Mouse (Mus musculus): ENCODE results near the gene Gzma. TPM values are rescaled to one million over a fixed set of nuclear protein-coding genes. Genes with fewer than 3 reads are reported as not detected.

Gzma gene
- polyA plus RNA-seq, 1 experiment: not detected

- TF ChIP-seq GATA1 (IDR thresholded peaks at IDR 0.05; ENCODE audit: low read length): no peak
These were observed 36.2 kb downstream of the Gzma start for GRCm38 (mm10) chr13:113064542-113064941.

GRCm38 (mm10) chr13:113061746-113062145 lies 39.0 kb downstream of the Gzma start:
- no peak for TF ChIP-seq GATA1 (IDR thresholded peaks at IDR 0.05; ENCODE audit: low read length)

- no peak for TF ChIP-seq GATA1 (IDR thresholded peaks at IDR 0.05; ENCODE audit: low read length)
These were observed 45.0 kb downstream of the Gzma start for GRCm38 (mm10) chr13:113055826-113056225.

GRCm38 (mm10) chr13:113054230-113054629 lies 46.6 kb downstream of the Gzma start:
- TF ChIP-seq GATA1 (IDR thresholded peaks at IDR 0.05; ENCODE audit: low read length): no peak

GRCm38 (mm10) chr13:113047647-113048046 lies 53.1 kb downstream of the Gzma start:
- TF ChIP-seq GATA1 (IDR thresholded peaks at IDR 0.05; ENCODE audit: low read length): no peak

GRCm38 (mm10) chr13:113047018-113047417 lies 53.8 kb downstream of the Gzma start:
- TF ChIP-seq GATA1 (IDR thresholded peaks at IDR 0.05; ENCODE audit: low read length): no peak

GRCm38 (mm10) chr13:113046211-113046883 lies 54.4 kb downstream of the Gzma start, which contains the start of gene Gpx8:
TSS of gene Gpx8 (minus strand) at chr13:113046410.
- TF ChIP-seq GATA1 (IDR thresholded peaks at IDR 0.05; ENCODE audit: low read length): no peak

- no peak for TF ChIP-seq GATA1 (IDR thresholded peaks at IDR 0.05; ENCODE audit: low read length)
These were observed 55.2 kb downstream of the Gzma start for GRCm38 (mm10) chr13:113045458-113046110.

GRCm38 (mm10) chr13:113044876-113045275 lies 55.9 kb downstream of the Gzma start:
- TF ChIP-seq GATA1 (IDR thresholded peaks at IDR 0.05; ENCODE audit: low read length): no peak

Other genes with a start within 250 kb of the Gzma start
- gene Mtrex, start 173.6 kb downstream of the Gzma start, polyA plus RNA-seq (2012): 2.1 and 3.0 TPM in 2 replicates
- 10.2 and 12.6 TPM in 2 replicates for gene Dhx29, start 173.5 kb downstream of the Gzma start, polyA plus RNA-seq (2012)
- gene Ccno, start 113.2 kb downstream of the Gzma start, polyA plus RNA-seq (2012): not detected in 2 replicates
- not detected in 2 replicates for gene Mcidas, start 107.1 kb downstream of the Gzma start, polyA plus RNA-seq (2012)
- gene Cdc20b, start 65.9 kb downstream of the Gzma start, polyA plus RNA-seq (2012): not detected in 2 replicates
- not detected in 2 replicates for gene Gpx8, start 54.6 kb downstream of the Gzma start, polyA plus RNA-seq (2012)
- not detected in 2 replicates for gene Esm1, start 108.7 kb upstream of the Gzma start, polyA plus RNA-seq (2012)
- not detected in 2 replicates for gene Gzmk, start 124.9 kb upstream of the Gzma start, polyA plus RNA-seq (2012)
- gene BC067074, start 192.2 kb upstream of the Gzma start, polyA plus RNA-seq (2012): not detected in 2 replicates